8 mouse cellular contexts compared by ENCODE assay signal in the genomic region with DNA sequence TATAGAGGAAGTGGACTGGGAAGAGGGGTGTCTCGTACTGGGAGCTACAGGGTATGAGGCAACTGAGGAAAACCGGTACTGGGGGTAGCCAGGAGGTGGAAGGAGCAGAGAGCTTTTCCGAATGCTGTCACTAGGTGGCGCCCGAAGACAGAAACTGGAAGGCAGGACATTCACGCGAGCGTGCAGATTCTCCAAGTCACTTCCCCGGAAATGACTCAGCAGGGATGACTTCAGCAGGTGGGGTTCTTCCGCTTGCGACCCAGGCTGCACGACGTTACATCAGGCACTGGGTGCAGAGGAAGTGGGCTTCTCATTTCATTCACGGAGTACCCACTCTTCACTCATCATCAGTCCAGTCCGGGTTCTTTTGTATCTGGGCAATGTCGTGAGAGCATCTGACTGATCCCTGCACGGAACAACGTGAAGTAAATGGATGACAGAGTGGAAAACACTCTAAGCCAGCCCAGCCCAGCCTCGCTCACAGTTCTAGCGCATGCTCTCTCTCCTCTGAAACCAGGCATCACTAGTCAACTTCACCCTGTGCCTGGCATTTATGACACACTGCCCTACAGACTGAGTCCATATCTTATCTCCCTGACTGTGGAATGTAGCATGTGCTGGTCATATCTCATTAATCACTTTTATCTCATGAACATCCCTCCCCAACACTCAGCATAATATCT. TPM values are rescaled to one million over a fixed set of nuclear protein-coding genes. Genes with fewer than 3 reads are reported as not detected.
DNase-seq lines count a peak whose midpoint lies in the region; ATAC-seq lines count a peak whose summit lies in the region.

No protein-coding gene starts in this region.

- peak; percentile 97 for DNase-seq in ZHBTc4 (ENCODE audit: low read depth, low spot score)
- peak; percentile 88 to 89 for DNase-seq in gastrocnemius, adult 8-10 months (ENCODE audit: low spot score in 2 of 2)
- peak; percentile 98 for DNase-seq in induced T-regulatory cell, adult 2 months (ENCODE audit: low read depth)
- peak; percentile 88 to 99 for DNase-seq in left cerebral cortex, adult 9 months (ENCODE audit: low spot score in 2 of 2)
- DNase-seq in right cerebral cortex, postnatal 14 days, result peak; percentile 97
- DNase-seq in urinary bladder, postnatal 36 days (ENCODE audit: low spot score in 2 of 2), result peak; percentile 90 to 93

- peak; percentile 83 for ATAC-seq in common myeloid progenitor, adult 5-6 weeks (replicated peaks; ENCODE audit: low read depth, poor library complexity, severe bottlenecking)
- peak; percentile 90 for ATAC-seq in megakaryocyte progenitor cell, adult 5-6 weeks (replicated peaks; ENCODE audit: poor library complexity)

RNA-seq across cellular contexts. Expression of gene Tmprss13, which starts 18.3 kb away (rescaled TPM):
- not detected in 2 replicates for total RNA-seq in common myeloid progenitor, adult 5-6 weeks (2017)
- total RNA-seq in gastrocnemius, adult 8-10 months (2022), result 1 to 10 TPM in 1 of 4 experiments, under 1 TPM in 3; 0.16 to 1.3 (median 0.50) TPM
- not detected in 2 replicates for total RNA-seq in megakaryocyte progenitor cell, adult 5-6 weeks (2015)
- not detected in 2 replicates for total RNA-seq in megakaryocyte progenitor cell, adult 5-6 weeks (2017)

RNA-seq across cellular contexts. Expression of gene Il10ra, which starts 31.6 kb away (rescaled TPM):
- total RNA-seq in common myeloid progenitor, adult 5-6 weeks (2017), result 3.5 and 8.2 TPM in 2 replicates
- under 1 TPM; 0.15 to 0.36 (median 0.28) TPM for total RNA-seq in gastrocnemius, adult 8-10 months (2022)
- 2.9 and 3.9 TPM in 2 replicates for total RNA-seq in megakaryocyte progenitor cell, adult 5-6 weeks (2015)
- 8.1 and 9.2 TPM in 2 replicates for total RNA-seq in megakaryocyte progenitor cell, adult 5-6 weeks (2017)

Comparison
In these comparisons a context has a peak if more than half of its experiments do, and no peak if none do; other contexts are left out.
1. Peak in every context shown above with its lines: DNase-seq and ATAC-seq.